Mouse (Mus musculus) ES-Bruce4 (cell line): ENCODE measurements at regions not wholly inside any gene's neighbourhood (a gene's known extent, or its start where the extent isn't known, plus 50 kb on each side); places are given as distances from the start of the nearest gene placed in this dataset.
"Not testable (repeated sequence)": the region's sequence is repeated elsewhere in the genome, so short reads cannot be mapped to it uniquely, and the experiment has no call there.

Source experiments
- H3K27ac ChIP-seq: 2 replicates; pipeline ENCODE4 v1.5.1; 2012; ENCODE audit warnings: low read length, inconsistent platforms; ENCODE audit not compliant: insufficient read depth
- H3K27me3 ChIP-seq: 2 replicates; pipeline ENCODE4 v1.6.1; 2012; ENCODE audit warnings: mild to moderate bottlenecking, low read length, inconsistent platforms; ENCODE audit not compliant: control insufficient read depth, poor library complexity, insufficient read depth, severe bottlenecking
- H3K36me3 ChIP-seq: 2 replicates; pipeline ENCODE4 v1.6.1; 2012; ENCODE audit warnings: inconsistent platforms, mild to moderate bottlenecking, low read length, moderate library complexity; ENCODE audit not compliant: control insufficient read depth, poor library complexity, insufficient read depth, severe bottlenecking
- H3K4me1 ChIP-seq: one replicate; pipeline ENCODE4 v1.8.1; 2011; ENCODE audit warnings: low read length; ENCODE audit not compliant: control insufficient read depth, insufficient read depth
- H3K4me3 ChIP-seq: 2 replicates; pipeline ENCODE4 v1.5.1; 2011; ENCODE audit warnings: low read depth, mild to moderate bottlenecking, low read length
- H3K9ac ChIP-seq: 2 replicates; pipeline ENCODE4 v1.6.1; 2012; ENCODE audit warnings: low read depth, mild to moderate bottlenecking, inconsistent platforms; ENCODE audit not compliant: poor library complexity, severe bottlenecking
- H3K9me3 ChIP-seq: replicated peaks from 2 replicates; pipeline ENCODE4 v1.6.1; 2012; ENCODE audit warnings: mild to moderate bottlenecking, low read length, inconsistent platforms; ENCODE audit not compliant: control insufficient read depth, poor library complexity, insufficient read depth, severe bottlenecking
- CTCF ChIP-seq: IDR thresholded peaks from one replicate; pipeline ENCODE4 v1.8.1; 2011; ENCODE audit warnings: low read depth, low read length
- EP300 ChIP-seq: IDR thresholded peaks from 2 replicates; pipeline ENCODE4 v1.6.1; 2011; ENCODE audit warnings: low read depth, low read length; ENCODE audit not compliant: insufficient read depth
- POLR2A ChIP-seq: IDR thresholded peaks from one replicate; pipeline ENCODE4 v1.8.1; 2011; ENCODE audit warnings: low read length; ENCODE audit not compliant: insufficient read depth

GRCm38 (mm10) chr16:30712570-30712969 is 113.0 kb downstream of the Fam43a start:
- Histone ChIP-seq H3K27ac (0 out of 2 replicates have a peak overlapping the region, but pooled peaks have one; percentile 9), H3K9me3 (peaks cover 3% of the 10 kb centered on the region; the same call in 1 of the 2 replicates), H3K27me3 (no peaks in the 10 kb centered on the region), H3K4me1 (peaks cover 6% of the 10 kb centered on the region), H3K36me3 (no peaks in the 10 kb centered on the region), H3K4me3 (0 out of 2 replicates have a peak overlapping the region, but pooled peaks have one; percentile 19), H3K9ac (0 out of 2 replicates have a peak overlapping the region, but pooled peaks have one; percentile 36)
- TF ChIP-seq EP300, result peak; percentile 84
- no peak for TF ChIP-seq CTCF

GRCm38 (mm10) chr16:30717577-30717976 is 118.1 kb downstream of the Fam43a start:
- H3K4me1 ChIP-seq, H3K27me3 ChIP-seq, H3K4me3 ChIP-seq: not testable (repeated sequence)

GRCm38 (mm10) chr16:30720791-30721190 is 121.3 kb downstream of the Fam43a start:
- Histone ChIP-seq H3K27me3 (no peaks in the 10 kb centered on the region), H3K27ac (no peak overlapping the region), H3K9me3 (no peaks in the 10 kb centered on the region), H3K9ac (no peak overlapping the region), H3K36me3 (no peaks in the 10 kb centered on the region), H3K4me1 (no peaks in the 10 kb centered on the region), H3K4me3 (no peak overlapping the region)
- TF ChIP-seq POLR2A (no peak), CTCF (no peak), EP300 (no peak)

More at GRCm38 (mm10) chr16:30717577-30717976, 118.1 kb downstream of the Fam43a start:
- H3K9me3 ChIP-seq, H3K9ac ChIP-seq, H3K36me3 ChIP-seq: not testable (repeated sequence)
- 0 out of 2 replicates have a peak overlapping the region, but pooled peaks have one; percentile 1 for H3K27ac ChIP-seq

DNA sequence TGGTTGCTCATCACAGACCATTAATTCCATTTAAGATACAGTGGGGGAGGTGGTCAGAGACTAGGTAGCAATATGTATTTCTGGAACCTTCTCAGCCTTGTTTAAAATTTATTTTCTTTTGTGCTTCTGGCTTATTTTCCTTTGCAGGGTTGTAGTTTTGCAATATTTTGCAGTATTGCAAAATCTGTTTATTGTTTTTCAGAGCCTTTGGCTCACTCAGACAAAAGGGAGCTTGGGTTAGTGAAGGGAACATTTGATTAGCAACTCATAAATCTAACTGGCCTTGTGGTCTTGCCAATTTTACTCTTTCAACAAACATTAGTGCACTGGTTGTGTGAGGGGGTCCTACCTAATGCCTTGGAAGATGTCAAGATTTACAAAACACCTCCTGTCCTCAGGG is 121.7 kb downstream of the Fam43a start:
- no peak overlapping the region for H3K9ac ChIP-seq
- H3K4me1 ChIP-seq, result no peaks in the 10 kb centered on the region

DNA sequence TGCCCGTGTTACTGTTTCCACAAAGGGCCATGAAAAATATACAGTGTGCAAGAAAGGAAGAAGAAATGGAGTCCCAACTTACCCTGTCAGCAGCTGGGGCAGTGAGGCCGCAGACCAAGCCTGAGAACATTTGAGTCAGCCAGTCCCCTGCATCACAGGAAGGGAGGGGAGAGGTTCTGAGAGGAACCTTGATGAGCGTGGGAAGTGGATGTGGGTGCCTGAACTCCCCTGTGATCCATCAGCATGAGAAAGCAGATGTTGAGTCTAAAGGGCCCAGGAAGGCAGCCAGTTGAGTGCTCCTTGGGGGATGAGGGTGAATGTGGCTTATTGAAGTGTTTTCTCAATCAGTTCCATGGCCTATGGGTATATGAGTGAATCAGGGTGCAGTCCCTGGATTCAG is 122.8 kb downstream of the Fam43a start:
- H3K4me1 ChIP-seq, result no peaks in the 10 kb centered on the region
- H3K9ac ChIP-seq, result no peak overlapping the region
- no peaks in the 10 kb centered on the region for H3K9me3 ChIP-seq
- H3K27me3 ChIP-seq, result no peaks in the 10 kb centered on the region
- no peak overlapping the region for H3K27ac ChIP-seq
- TF ChIP-seq EP300 (no peak), POLR2A (no peak), CTCF (no peak)
- no peak overlapping the region for H3K4me3 ChIP-seq
- no peaks in the 10 kb centered on the region for H3K36me3 ChIP-seq

More for the DNA sequence above, 121.7 kb downstream of the Fam43a start:
- no peak for TF ChIP-seq POLR2A
- no peak for TF ChIP-seq EP300
- TF ChIP-seq CTCF, result no peak
- H3K9me3 ChIP-seq, result no peaks in the 10 kb centered on the region
- H3K27ac ChIP-seq, result no peak overlapping the region
- H3K4me3 ChIP-seq, result no peak overlapping the region
- H3K36me3 ChIP-seq, result no peaks in the 10 kb centered on the region
- H3K27me3 ChIP-seq, result no peaks in the 10 kb centered on the region

GRCm38 (mm10) chr16:30724591-30724990 is 125.1 kb downstream of the Fam43a start:
- TF ChIP-seq CTCF (no peak), POLR2A (no peak), EP300 (no peak)
- Histone ChIP-seq H3K36me3 (no peaks in the 10 kb centered on the region), H3K9me3 (no peaks in the 10 kb centered on the region), H3K4me1 (no peaks in the 10 kb centered on the region), H3K4me3 (no peak overlapping the region), H3K9ac (no peak overlapping the region), H3K27ac (no peak overlapping the region), H3K27me3 (no peaks in the 10 kb centered on the region)
